Mouse (Mus musculus): ENCODE data around the gene Il1rapl2.

DNA sequence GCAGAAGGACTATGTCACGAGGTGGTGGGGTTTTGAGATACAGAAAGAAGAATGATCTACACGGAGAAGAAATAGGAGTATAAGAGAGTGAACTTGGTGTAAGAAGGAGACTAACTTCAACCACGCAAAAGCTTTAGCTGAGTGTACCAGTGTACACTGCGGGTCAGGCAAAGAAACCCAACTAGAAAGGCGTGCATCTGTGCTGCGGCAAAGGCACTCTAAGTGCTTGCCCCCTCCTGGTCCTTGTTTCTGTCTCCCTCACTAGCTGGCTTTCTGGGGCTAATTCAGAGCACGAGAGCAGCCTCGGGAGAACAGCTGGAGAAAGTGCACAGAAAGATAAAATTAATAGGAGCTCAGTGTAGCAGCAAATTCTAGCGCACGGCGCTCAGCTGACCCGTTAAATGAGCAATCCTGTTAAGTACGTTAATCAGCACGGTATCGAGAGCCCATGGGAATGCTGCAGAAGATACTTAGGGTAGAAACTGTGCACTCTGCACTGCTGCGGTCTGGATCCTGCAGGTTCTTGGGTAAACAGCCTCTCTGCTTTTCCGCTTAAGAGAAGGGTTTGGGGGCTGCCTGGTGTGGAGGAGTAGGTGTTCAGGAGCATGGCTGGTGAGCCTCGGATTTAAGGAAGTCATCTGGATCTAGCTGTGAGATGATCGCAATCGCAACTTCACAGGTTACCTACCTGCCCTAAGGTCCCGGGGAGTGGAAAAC lies 778 bp upstream of the Il1rapl2 start:
- no peak for TF ChIP-seq POLR2A (IDR thresholded peaks at IDR 0.05; ENCODE audit: low read depth, low read length)
- no peak for TF ChIP-seq CTCF (conservative IDR thresholded peaks at IDR 0.05; ENCODE audit: insufficient read depth, insufficient read length, low read depth, low read length)

Data from kidney, adult 2 months (tissue).